Mouse (Mus musculus) frontal cortex, adult 2 months (tissue): ENCODE results near the gene Nfkbil1. TPM values are rescaled to one million over a fixed set of nuclear protein-coding genes. Genes with fewer than 3 reads are reported as not detected.

ENCODE experiments used
- DNase-seq, 2 experiments: peaks; one replicate each; pipeline ENCODE4 v3.0.0; 2022; ENCODE audit warnings: low spot score in 1 of 2; ENCODE audit errors: extremely low spot score in 1 of 2
- polyA plus RNA-seq: library from polyadenylated mRNA; depleted of rRNA; stranded (reverse); fragments of >200 nt; gene quantifications from 2 replicates; pipeline ENCODE4 v1.2.3, GENCODE M21; 2012; rRNA removed

Nfkbil1 gene
- polyA plus RNA-seq, 1 experiment = 15.1 TPM

GRCm38 (mm10) chr17:35185639-35186611 lies 49.7 kb downstream of the Nfkbil1 start:
- no peak for DNase-seq

GRCm38 (mm10) chr17:35180093-35180492 lies 55.5 kb downstream of the Nfkbil1 start:
- DNase-seq = no peak

- peak in 1 of 2 experiments; percentile 72 for DNase-seq
Observed at GRCm38 (mm10) chr17:35178528-35178927, 57.1 kb downstream of the Nfkbil1 start.

GRCm38 (mm10) chr17:35175968-35176367 lies 59.6 kb downstream of the Nfkbil1 start, which contains the start of gene Aif1:
Aif1 (minus strand) TSS chr17:35176068.
- no peak for DNase-seq

GRCm38 (mm10) chr17:35175382-35175781 lies 60.2 kb downstream of the Nfkbil1 start:
- no peak for DNase-seq

- DNase-seq = no peak
Observed at GRCm38 (mm10) chr17:35174201-35174977, 61.2 kb downstream of the Nfkbil1 start.

- no peak for DNase-seq
Observed at GRCm38 (mm10) chr17:35173329-35173728, 62.3 kb downstream of the Nfkbil1 start.

GRCm38 (mm10) chr17:35172445-35173234 lies 63.0 kb downstream of the Nfkbil1 start:
- DNase-seq = peak in 1 of 2 experiments; percentile 68

Other genes with a start within 250 kb of the Nfkbil1 start
- 48.2 and 55.1 TPM in 2 replicates for gene Vars, start 234.8 kb downstream of the Nfkbil1 start, polyA plus RNA-seq
- gene Vwa7, start 219.2 kb downstream of the Nfkbil1 start, polyA plus RNA-seq = 0.48 and 0.59 TPM in 2 replicates
- gene Sapcd1, start 207.8 kb downstream of the Nfkbil1 start, polyA plus RNA-seq = 1.5 and 2.6 TPM in 2 replicates
- gene Msh5, start 189.0 kb downstream of the Nfkbil1 start, polyA plus RNA-seq = 1.5 and 2.0 TPM in 2 replicates
- gene Clic1, start 185.8 kb downstream of the Nfkbil1 start, polyA plus RNA-seq = 26.4 and 28.5 TPM in 2 replicates
- 40.8 and 42.8 TPM in 2 replicates for gene Ddah2, start 176.8 kb downstream of the Nfkbil1 start, polyA plus RNA-seq
- gene Ly6g6c, start 170.4 kb downstream of the Nfkbil1 start, polyA plus RNA-seq = not detected in 2 replicates
- gene Mpig6b, start 169.6 kb downstream of the Nfkbil1 start, polyA plus RNA-seq = 0.04 TPM in 2 replicates
- 65.5 and 71.7 TPM in 2 replicates for gene Ly6g6e, start 158.9 kb downstream of the Nfkbil1 start, polyA plus RNA-seq
- 2.3 and 2.9 TPM in 2 replicates for gene Ly6g6d, start 157.7 kb downstream of the Nfkbil1 start, polyA plus RNA-seq
- 0.10 and 0.27 TPM in 2 replicates for gene Ly6g6f, start 150.2 kb downstream of the Nfkbil1 start, polyA plus RNA-seq
- 144 and 159 TPM in 2 replicates for gene Abhd16a, start 146.5 kb downstream of the Nfkbil1 start, polyA plus RNA-seq
- gene Ly6g5c, start 127.5 kb downstream of the Nfkbil1 start, polyA plus RNA-seq = 0.38 TPM in 1 of 2 replicates, not detected in the other
- gene Ly6g5b, start 120.4 kb downstream of the Nfkbil1 start, polyA plus RNA-seq = 1.2 and 2.0 TPM in 2 replicates
- gene Gpank1, start 114.3 kb downstream of the Nfkbil1 start, polyA plus RNA-seq = 18.9 and 20.2 TPM in 2 replicates
- 173 and 179 TPM in 2 replicates for gene Csnk2b, start 113.7 kb downstream of the Nfkbil1 start, polyA plus RNA-seq
- gene D17H6S53E, start 109.4 kb downstream of the Nfkbil1 start, polyA plus RNA-seq = 8.2 and 9.1 TPM in 2 replicates
- 0.40 and 0.78 TPM in 2 replicates for gene Apom, start 103.7 kb downstream of the Nfkbil1 start, polyA plus RNA-seq
- gene Bag6, start 100.6 kb downstream of the Nfkbil1 start, polyA plus RNA-seq = 199 and 213 TPM in 2 replicates
- gene Prrc2a, start 70.9 kb downstream of the Nfkbil1 start, polyA plus RNA-seq = 261 and 306 TPM in 2 replicates
- 11.2 and 17.2 TPM in 2 replicates for gene Aif1, start 59.7 kb downstream of the Nfkbil1 start, polyA plus RNA-seq
- 14.3 and 20.7 TPM in 2 replicates for gene Lst1, start 47.4 kb downstream of the Nfkbil1 start, polyA plus RNA-seq
- 0.78 and 0.88 TPM in 2 replicates for gene Ltb, start 41.4 kb downstream of the Nfkbil1 start, polyA plus RNA-seq
- 0.11 and 0.14 TPM in 2 replicates for gene Tnf, start 33.8 kb downstream of the Nfkbil1 start, polyA plus RNA-seq
- 0.06 and 0.17 TPM in 2 replicates for gene Lta, start 30.4 kb downstream of the Nfkbil1 start, polyA plus RNA-seq
- not detected in 2 replicates for gene Gm16181, start 15.0 kb downstream of the Nfkbil1 start, polyA plus RNA-seq
- gene Atp6v1g2, start 2.1 kb downstream of the Nfkbil1 start, polyA plus RNA-seq = 665 and 695 TPM in 2 replicates
- 438 and 444 TPM in 2 replicates for gene Ddx39b, start 6.0 kb upstream of the Nfkbil1 start, polyA plus RNA-seq
- gene H2-D1, start 26.9 kb upstream of the Nfkbil1 start, polyA plus RNA-seq = 66.1 and 69.2 TPM in 2 replicates
- 0.44 and 1.1 TPM in 2 replicates for gene H2-Q1, start 84.6 kb upstream of the Nfkbil1 start, polyA plus RNA-seq
- gene H2-Q2, start 106.5 kb upstream of the Nfkbil1 start, polyA plus RNA-seq = 0.14 and 0.46 TPM in 2 replicates
- gene H2-Q4, start 143.8 kb upstream of the Nfkbil1 start, polyA plus RNA-seq = 9.1 and 9.7 TPM in 2 replicates
- 0.88 and 0.99 TPM in 2 replicates for gene H2-Q6, start 189.1 kb upstream of the Nfkbil1 start, polyA plus RNA-seq
- gene H2-Q7, start 203.4 kb upstream of the Nfkbil1 start, polyA plus RNA-seq = 1.8 and 2.3 TPM in 2 replicates
- 0.10 and 0.11 TPM in 2 replicates for gene H2-Q10, start 234.3 kb upstream of the Nfkbil1 start, polyA plus RNA-seq